Mouse (Mus musculus) granulocyte monocyte progenitor cell, adult 5-6 weeks (primary cell): ENCODE results near the gene F3. TPM values are rescaled to one million over a fixed set of nuclear protein-coding genes. Genes with fewer than 3 reads are reported as not detected.
"Not testable (repeated sequence)": the region's sequence is repeated elsewhere in the genome, so short reads cannot be mapped to it uniquely, and the experiment has no call there.

Experiments used
- ATAC-seq: replicated peaks from 2 replicates; pipeline ENCODE4 v1.8.0; 2016; ENCODE audit warnings: mild to moderate bottlenecking, moderate TSS enrichment, inconsistent platforms; ENCODE audit not compliant: poor library complexity, severe bottlenecking
- total RNA-seq, 2 experiments: library from RNA; stranded (forward) in 1 of 2; stranded (reverse) in 1 of 2; fragments of 200-712, 200-1000 nt in 1 of 2; fragments of >200 nt in 1 of 2; fragmentation: Nextera tagmentation in 1 of 2; gene quantifications; 2 replicates each; pipeline ENCODE4 v1.2.3; 2014 to 2017

Gene F3
- total RNA-seq, 2 experiments from 2014 or later, result 0.26 to 7.2 TPM

GRCm38 (mm10) chr3:121736025-121736744, 12.8 kb downstream of the F3 start:
- ATAC-seq, result peak; percentile 74

- peak; percentile 43 for ATAC-seq
Measured at GRCm38 (mm10) chr3:121737453-121737852, 14.1 kb downstream of the F3 start.

GRCm38 (mm10) chr3:121737901-121738300, 14.6 kb downstream of the F3 start:
- no peak for ATAC-seq

- 0 out of 2 replicates have a peak, but pooled peaks have one; percentile 20 for ATAC-seq
Measured at GRCm38 (mm10) chr3:121738742-121739342, 15.5 kb downstream of the F3 start.

GRCm38 (mm10) chr3:121739489-121740213, 16.3 kb downstream of the F3 start:
- ATAC-seq, result peak; percentile 84

- not testable (repeated sequence) for ATAC-seq
Measured at GRCm38 (mm10) chr3:121741186-121741848, 18.0 kb downstream of the F3 start.

- not testable (repeated sequence) for ATAC-seq
Measured at GRCm38 (mm10) chr3:121754319-121755090, 31.2 kb downstream of the F3 start.

GRCm38 (mm10) chr3:121755152-121755551, 31.8 kb downstream of the F3 start:
- ATAC-seq, result peak; percentile 52

- ATAC-seq, result no peak
Measured at GRCm38 (mm10) chr3:121758373-121758772, 35.0 kb downstream of the F3 start.

- ATAC-seq, result peak; percentile 78
Measured at GRCm38 (mm10) chr3:121762056-121762852, 38.9 kb downstream of the F3 start.

GRCm38 (mm10) chr3:121766048-121766447, 42.7 kb downstream of the F3 start:
- ATAC-seq, result peak; percentile 87

GRCm38 (mm10) chr3:121766818-121767217, 43.5 kb downstream of the F3 start:
- ATAC-seq, result peak; percentile 23; the same call in 1 of the 2 replicates

GRCm38 (mm10) chr3:121768770-121769169, 45.4 kb downstream of the F3 start:
- ATAC-seq, result no peak

GRCm38 (mm10) chr3:121773336-121773735, 50.0 kb downstream of the F3 start:
- ATAC-seq, result not testable (repeated sequence)

- peak; percentile 81 for ATAC-seq
Measured at GRCm38 (mm10) chr3:121777943-121778342, 54.6 kb downstream of the F3 start.

GRCm38 (mm10) chr3:121783020-121783419, 59.7 kb downstream of the F3 start:
- no peak for ATAC-seq
